Mouse (Mus musculus): ENCODE measurements around the gene Slc22a14. TPM values are rescaled to one million over a fixed set of nuclear protein-coding genes. Genes with fewer than 3 reads are reported as not detected.
A peak's percentile ranks its signal among the peaks of the same experiment; 100 is the strongest.

The Slc22a14 gene
- polyA plus RNA-seq, 1 experiment, result 0.05 TPM

- TF ChIP-seq CTCF (IDR thresholded peaks at IDR 0.05; ENCODE audit: borderline replicate concordance, extremely low read depth, insufficient read depth, insufficient read length) (no peak), POLR2A (IDR thresholded peaks at IDR 0.05; ENCODE audit: borderline replicate concordance, extremely low read depth, insufficient read depth, insufficient read length, poor library complexity, severe bottlenecking) (no peak)
- peak; percentile 33 for DNase-seq (ENCODE audit: low read depth)
Measured at GRCm38 (mm10) chr9:119321392-119322229, 43.7 kb downstream of the Slc22a14 start.

DNA sequence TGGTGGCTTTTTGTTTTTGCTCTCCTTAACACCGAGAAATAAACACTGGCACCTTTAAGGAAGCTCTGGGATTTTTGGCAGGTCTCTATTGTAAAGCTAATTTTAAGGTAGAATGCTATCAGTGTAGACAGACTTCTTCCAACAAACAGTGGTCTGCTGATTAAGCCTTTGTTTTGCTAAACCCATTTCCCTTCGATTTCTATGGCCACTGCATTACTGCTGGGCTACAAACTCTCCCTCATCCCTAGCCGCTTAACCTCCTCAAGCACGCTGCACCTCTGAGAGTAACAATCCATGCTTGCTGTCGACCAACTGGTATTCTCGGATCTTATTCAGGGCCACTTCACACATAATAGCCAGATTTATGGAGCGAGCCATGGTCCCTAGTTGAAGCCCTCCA, 44.4 kb downstream of the Slc22a14 start:
- TF ChIP-seq POLR2A (IDR thresholded peaks at IDR 0.05; ENCODE audit: borderline replicate concordance, extremely low read depth, insufficient read depth, insufficient read length, poor library complexity, severe bottlenecking) (no peak), CTCF (IDR thresholded peaks at IDR 0.05; ENCODE audit: borderline replicate concordance, extremely low read depth, insufficient read depth, insufficient read length) (no peak)
- DNase-seq (ENCODE audit: low read depth), result peak; percentile 20

- no peak for DNase-seq (ENCODE audit: low read depth)
- TF ChIP-seq POLR2A (IDR thresholded peaks at IDR 0.05; ENCODE audit: borderline replicate concordance, extremely low read depth, insufficient read depth, insufficient read length, poor library complexity, severe bottlenecking) (no peak), CTCF (IDR thresholded peaks at IDR 0.05; ENCODE audit: borderline replicate concordance, extremely low read depth, insufficient read depth, insufficient read length) (no peak)
Measured at GRCm38 (mm10) chr9:119320446-119320845, 44.9 kb downstream of the Slc22a14 start.

GRCm38 (mm10) chr9:119318891-119319290, 46.5 kb downstream of the Slc22a14 start:
- DNase-seq (ENCODE audit: low read depth), result no peak
- TF ChIP-seq POLR2A (IDR thresholded peaks at IDR 0.05; ENCODE audit: borderline replicate concordance, extremely low read depth, insufficient read depth, insufficient read length, poor library complexity, severe bottlenecking), result no peak
- no peak for TF ChIP-seq CTCF (IDR thresholded peaks at IDR 0.05; ENCODE audit: borderline replicate concordance, extremely low read depth, insufficient read depth, insufficient read length)

DNA sequence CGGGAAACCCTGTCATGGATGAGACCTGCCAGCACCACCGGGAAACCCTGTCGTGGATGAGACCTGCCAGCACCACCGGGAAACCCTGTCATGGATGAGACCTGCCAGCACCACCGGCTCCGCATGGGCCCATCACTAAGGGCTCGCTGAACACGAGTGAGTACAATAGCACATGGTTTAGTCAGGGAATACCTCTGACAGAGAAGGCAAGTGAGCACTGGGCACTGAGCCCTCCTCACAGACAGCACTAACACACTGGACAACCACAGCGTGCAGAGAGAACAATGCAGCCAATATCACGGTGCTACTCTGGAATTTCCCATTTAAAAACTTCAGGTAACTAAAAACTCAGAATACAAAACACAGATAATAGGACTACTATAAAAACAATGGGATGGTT, 52.3 kb downstream of the Slc22a14 start:
- TF ChIP-seq CTCF (IDR thresholded peaks at IDR 0.05; ENCODE audit: borderline replicate concordance, extremely low read depth, insufficient read depth, insufficient read length) (no peak), POLR2A (IDR thresholded peaks at IDR 0.05; ENCODE audit: borderline replicate concordance, extremely low read depth, insufficient read depth, insufficient read length, poor library complexity, severe bottlenecking) (no peak)
- no peak for DNase-seq (ENCODE audit: low read depth)

GRCm38 (mm10) chr9:119309067-119309466, 56.3 kb downstream of the Slc22a14 start:
- TF ChIP-seq CTCF (IDR thresholded peaks at IDR 0.05; ENCODE audit: borderline replicate concordance, extremely low read depth, insufficient read depth, insufficient read length) (no peak), POLR2A (IDR thresholded peaks at IDR 0.05; ENCODE audit: borderline replicate concordance, extremely low read depth, insufficient read depth, insufficient read length, poor library complexity, severe bottlenecking) (no peak)
- no peak for DNase-seq (ENCODE audit: low read depth)

DNA sequence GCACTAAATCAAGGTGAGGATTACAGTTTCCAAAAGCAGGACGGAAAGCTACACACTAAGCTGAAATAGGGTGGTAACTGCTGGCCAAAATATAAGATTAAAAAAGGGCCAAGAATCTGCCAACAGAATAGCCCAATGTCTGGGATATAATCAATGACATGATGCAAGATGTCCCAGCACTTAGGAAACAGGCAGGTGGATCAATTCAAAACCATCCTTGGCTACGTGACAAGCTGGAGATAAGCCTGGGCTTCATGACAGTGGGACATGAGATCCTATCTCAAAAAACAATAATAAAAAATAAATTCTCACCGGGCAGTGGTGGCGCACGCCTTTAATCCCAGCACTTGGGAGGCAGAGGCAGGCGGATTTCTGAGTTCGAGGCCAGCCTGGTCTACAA, 59.5 kb downstream of the Slc22a14 start:
- DNase-seq (ENCODE audit: low read depth), result no peak
- TF ChIP-seq POLR2A (IDR thresholded peaks at IDR 0.05; ENCODE audit: borderline replicate concordance, extremely low read depth, insufficient read depth, insufficient read length, poor library complexity, severe bottlenecking) (no peak), CTCF (IDR thresholded peaks at IDR 0.05; ENCODE audit: borderline replicate concordance, extremely low read depth, insufficient read depth, insufficient read length) (no peak)

DNA sequence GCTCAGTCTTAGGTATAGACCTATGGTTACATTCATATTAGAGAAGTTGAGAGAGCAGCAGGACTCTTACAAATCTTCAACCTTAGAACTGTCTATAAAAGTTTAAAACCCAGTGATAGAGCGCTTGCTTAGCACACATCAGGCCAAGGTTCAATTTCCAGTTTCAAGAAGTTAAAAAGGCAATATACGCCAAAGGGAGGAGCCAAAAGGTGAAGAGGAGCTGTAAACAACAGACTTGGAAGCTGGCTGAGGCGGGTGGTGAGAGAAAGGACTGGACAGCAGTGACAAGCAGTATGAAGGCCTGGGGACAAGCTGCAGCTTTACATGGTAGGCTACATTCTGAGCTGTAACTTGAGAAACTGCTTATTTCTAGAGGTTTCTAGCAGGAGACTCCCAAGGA, 66.8 kb downstream of the Slc22a14 start:
- TF ChIP-seq POLR2A (IDR thresholded peaks at IDR 0.05; ENCODE audit: borderline replicate concordance, extremely low read depth, insufficient read depth, insufficient read length, poor library complexity, severe bottlenecking), result no peak
- no peak for TF ChIP-seq CTCF (IDR thresholded peaks at IDR 0.05; ENCODE audit: borderline replicate concordance, extremely low read depth, insufficient read depth, insufficient read length)
- no peak for DNase-seq (ENCODE audit: low read depth)

DNA sequence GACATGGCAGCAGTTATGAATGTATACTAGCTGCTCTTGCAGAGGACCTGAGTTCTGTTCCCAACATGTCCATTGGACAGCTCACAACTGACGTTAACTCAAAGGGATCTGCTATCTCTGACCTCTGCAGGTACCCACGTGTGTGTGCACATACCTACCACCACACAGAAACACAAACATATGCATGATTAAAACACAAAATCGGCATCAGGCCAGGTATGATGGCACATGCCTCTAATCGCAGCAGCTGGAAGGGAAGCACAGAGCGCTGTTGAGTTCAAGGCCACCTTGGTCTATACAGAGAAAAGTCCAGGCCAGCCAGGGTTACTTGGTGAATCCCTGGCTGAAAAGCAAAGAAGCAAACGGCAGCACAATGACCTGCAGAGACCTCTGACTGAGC, 67.7 kb downstream of the Slc22a14 start:
- DNase-seq (ENCODE audit: low read depth), result no peak
- TF ChIP-seq POLR2A (IDR thresholded peaks at IDR 0.05; ENCODE audit: borderline replicate concordance, extremely low read depth, insufficient read depth, insufficient read length, poor library complexity, severe bottlenecking) (no peak), CTCF (IDR thresholded peaks at IDR 0.05; ENCODE audit: borderline replicate concordance, extremely low read depth, insufficient read depth, insufficient read length) (no peak)

DNA sequence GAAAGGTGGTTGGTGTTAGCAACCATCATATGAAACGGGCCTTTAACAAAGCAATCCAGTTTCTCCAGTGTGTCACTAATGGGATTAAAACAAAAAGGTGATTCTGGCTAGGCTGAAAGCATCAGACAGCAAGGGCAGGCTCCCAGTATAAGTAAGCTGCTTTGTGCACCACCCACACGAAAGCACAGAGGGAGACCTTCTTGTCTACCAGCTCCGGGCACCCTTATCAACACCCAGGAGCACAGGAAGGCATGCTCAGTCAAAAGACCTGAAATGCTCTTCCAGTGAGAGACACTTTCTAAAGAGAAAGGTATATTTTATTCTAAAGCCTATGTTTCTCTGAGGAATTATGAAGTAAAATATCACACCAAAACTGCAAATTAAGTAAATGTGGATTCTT, 74.6 kb downstream of the Slc22a14 start:
- no peak for TF ChIP-seq CTCF (IDR thresholded peaks at IDR 0.05; ENCODE audit: borderline replicate concordance, extremely low read depth, insufficient read depth, insufficient read length)
- no peak for TF ChIP-seq POLR2A (IDR thresholded peaks at IDR 0.05; ENCODE audit: borderline replicate concordance, extremely low read depth, insufficient read depth, insufficient read length, poor library complexity, severe bottlenecking)
- DNase-seq (ENCODE audit: low read depth), result no peak

GRCm38 (mm10) chr9:119280894-119281682, 84.3 kb downstream of the Slc22a14 start:
- DNase-seq (ENCODE audit: low read depth), result no peak
- no peak for TF ChIP-seq CTCF (IDR thresholded peaks at IDR 0.05; ENCODE audit: borderline replicate concordance, extremely low read depth, insufficient read depth, insufficient read length)
- TF ChIP-seq POLR2A (IDR thresholded peaks at IDR 0.05; ENCODE audit: borderline replicate concordance, extremely low read depth, insufficient read depth, insufficient read length, poor library complexity, severe bottlenecking), result no peak

Measured in brain, embryonic 14.5 days (tissue).